Mouse (Mus musculus) right cerebral cortex, postnatal 25 days (tissue): ENCODE results near the gene Mki67.
A peak's percentile ranks its signal among the peaks of the same experiment; 100 is the strongest.

Experiments used
- DNase-seq: peaks from one replicate; pipeline ENCODE4 v3.0.0; 2022

The Mki67 gene

DNA sequence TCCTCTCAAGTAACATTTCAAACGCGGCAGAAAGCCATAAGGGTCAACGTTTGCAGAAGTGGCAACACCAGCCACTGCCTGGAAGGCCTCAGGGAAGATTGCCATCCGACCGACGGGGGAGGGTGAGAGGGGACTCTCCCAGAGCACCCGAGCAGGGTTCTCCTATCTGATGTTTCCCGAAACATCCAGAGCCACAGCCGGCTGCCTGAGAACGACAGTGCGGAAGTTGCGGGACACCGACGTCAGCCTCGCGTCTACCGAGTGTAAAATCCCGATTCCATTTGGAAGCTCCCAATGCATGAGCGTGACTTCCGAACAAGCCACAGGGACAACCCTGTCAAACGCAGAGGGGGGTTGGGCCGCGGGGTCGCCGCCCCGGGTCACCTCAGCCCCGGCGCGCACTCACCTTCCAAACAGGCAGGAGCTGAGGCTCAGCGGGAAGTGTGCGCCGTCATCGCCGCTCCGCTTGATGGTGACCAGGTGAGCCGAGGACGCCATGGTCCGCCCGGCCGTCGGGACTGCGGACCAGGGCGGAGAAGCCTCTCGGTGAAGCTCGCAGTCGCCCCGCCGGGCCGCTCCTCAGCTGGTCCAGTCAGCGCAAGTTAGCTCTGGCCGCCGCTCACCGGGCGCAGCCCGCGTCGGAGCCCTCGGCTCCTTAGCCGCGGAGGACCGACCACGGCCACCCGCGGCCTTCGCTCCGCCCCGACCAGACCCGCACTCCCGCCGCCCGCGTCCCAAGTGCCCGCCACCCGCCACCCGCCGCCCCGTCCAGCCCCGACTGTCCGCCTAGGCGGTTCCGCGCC lies at the start of gene Mki67:
TSS of gene Mki67 (minus strand) at position 720 of the 803 bp plus-strand sequence.
- no peak for DNase-seq

DNA sequence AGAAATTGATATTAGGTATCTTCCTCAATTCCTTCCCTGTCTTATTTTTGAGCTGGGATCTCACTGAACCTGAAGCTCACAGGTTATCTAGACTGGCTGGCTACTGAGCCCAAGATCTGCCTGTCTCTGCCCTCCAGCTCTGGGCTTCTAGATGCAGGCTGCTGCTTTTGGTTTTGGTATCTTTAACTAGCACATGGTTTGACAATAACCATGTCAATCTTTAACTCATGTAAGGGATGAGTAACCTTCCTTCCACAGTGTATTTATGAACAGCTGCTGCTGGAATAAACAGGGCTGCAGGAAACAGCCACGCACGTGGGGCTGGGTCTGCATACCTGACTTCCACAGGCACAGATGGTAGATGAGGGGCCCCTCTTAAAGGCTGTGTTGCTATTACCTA lies 47.1 kb upstream of the Mki67 start:
- no peak for DNase-seq

DNA sequence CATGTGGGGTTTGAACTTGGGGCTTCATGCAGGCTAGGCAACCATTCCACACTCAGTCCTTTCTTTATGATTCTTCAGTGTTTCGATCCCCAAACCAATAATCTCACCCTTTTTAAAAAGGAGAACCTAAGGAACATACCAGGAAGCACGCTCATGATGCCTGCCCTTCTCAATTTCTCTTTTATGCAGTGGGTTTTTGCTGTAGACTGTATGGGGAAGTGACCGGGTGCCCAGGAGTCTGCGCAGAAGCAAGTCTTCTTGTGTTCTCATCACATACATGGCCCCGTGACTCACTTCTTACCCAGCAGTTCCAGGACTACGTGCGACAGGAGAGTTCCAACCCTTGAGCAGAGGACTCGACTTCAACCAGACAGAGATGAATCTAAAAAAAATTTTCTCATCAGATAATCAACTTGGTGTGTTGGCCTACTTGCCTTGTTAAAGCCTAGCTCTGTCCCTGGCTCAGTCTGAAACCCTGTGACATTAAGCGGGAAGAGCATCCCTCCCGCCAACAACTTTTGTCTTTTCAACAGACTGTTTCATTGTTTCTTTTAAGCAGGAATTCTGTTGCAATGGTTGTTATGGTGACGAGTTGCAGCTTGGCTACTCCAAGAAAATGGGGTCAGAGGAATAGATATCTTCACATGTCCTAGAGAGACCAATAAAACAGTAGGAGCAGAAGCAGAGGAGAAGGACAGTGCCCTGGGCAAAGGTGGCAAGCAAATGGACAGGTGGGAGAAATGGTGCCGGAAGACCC lies 42.8 kb upstream of the Mki67 start:
- no peak for DNase-seq

DNA sequence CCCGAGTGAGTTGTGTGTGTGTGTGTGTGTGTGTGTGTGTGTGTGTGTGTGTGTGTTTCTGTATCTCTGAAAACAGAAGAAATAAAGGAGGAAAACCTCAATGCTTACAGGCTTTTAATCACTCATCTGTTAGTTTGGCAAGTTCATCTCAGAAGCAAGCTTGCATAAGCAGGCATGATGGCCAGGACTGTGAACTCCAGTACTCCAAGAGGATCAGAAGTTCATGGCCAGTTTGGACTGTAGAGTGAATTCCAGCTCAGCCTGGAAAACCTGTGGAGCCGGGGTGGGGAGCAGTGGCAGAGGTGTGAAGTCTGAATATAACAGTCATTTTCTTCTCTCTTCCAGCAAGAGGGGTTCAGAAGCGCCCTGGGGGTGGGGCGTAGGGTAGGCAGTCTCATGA lies 42.0 kb upstream of the Mki67 start:
- DNase-seq: no peak

DNA sequence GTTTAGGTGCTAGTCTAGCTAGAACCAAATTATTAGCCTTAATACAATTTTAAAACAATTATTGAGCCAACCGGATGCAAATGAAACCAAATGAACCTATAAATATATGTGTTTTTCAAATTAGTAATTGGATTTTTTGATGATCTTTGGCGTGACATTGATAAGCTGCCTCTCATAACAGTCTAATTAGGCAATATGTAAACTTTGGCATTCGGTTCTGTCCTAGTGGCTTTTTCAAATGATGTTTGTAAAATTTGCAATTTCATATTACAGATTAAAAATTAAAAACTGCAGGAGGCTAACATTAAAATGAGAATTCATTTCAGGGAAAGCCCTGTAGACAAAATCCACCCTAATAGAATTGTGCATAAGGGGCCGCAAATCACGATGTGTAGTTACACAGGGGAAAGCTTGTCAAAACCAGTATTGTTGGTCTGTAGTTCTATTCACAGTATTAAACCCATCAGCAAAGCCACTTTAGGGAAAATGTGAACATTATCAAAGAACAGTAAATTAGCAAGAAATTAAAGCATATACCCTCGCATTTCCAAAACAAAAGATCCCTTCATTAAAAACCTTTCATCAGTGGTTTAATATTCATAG lies 40.9 kb upstream of the Mki67 start:
- no peak for DNase-seq

DNA sequence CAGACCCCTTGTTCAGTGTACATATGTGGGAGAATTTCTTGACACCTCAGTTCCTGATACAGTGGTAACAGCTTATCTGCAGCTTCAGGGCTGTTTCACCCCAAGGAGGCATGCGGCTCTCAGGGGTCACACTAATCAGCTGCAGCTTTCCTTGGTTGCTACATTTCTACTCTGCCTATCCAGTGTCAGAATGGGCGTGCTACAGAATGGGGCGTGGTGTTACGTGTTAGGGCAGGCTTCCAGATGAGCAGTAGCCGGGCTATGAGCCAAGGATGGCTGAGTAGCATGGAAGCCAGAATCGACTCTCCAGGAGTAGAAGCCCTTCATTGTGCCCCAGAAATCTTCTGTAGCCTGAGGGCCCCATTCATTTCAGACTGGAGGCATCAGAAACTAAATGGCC lies 32.8 kb upstream of the Mki67 start:
- no peak for DNase-seq

DNA sequence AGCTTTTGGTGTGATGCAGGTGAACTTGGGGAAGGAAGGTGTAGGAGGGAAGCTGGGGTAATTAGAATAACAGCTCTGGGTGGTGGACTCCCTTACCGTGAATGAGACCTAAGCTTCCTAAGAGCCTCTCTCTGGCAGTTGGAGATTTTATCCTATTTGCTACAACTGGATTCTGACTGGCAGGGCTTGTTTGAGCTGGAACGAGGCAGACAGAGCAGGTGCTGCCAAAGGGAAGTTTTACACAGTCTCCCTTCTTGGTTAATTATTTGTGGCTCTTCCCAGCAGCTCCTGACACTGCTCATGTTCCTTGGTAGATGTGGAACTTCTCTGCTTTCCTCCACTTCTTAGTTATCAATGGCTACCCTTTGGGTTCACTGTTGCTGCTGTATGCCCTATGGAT lies 30.9 kb upstream of the Mki67 start:
- DNase-seq: no peak

DNA sequence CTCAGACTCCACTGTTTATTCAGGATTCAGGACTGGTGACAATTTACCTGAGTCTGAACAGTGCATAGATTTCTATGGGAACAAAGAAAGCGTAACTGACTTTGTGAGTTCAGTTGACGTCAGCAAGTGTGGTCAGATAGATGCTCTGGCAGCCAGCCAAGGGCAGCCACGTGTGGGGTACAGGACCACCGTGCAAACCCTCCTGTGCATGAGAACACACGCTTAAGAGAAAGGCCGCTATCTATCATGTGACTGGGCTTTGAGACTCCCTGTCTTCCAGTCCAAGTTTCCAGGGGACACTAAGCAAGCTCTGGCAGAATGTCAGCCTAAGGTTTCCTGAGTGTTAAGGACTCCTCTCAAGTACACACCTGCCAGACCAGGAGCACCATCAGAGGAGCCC lies 30.4 kb upstream of the Mki67 start:
- DNase-seq: no peak

DNA sequence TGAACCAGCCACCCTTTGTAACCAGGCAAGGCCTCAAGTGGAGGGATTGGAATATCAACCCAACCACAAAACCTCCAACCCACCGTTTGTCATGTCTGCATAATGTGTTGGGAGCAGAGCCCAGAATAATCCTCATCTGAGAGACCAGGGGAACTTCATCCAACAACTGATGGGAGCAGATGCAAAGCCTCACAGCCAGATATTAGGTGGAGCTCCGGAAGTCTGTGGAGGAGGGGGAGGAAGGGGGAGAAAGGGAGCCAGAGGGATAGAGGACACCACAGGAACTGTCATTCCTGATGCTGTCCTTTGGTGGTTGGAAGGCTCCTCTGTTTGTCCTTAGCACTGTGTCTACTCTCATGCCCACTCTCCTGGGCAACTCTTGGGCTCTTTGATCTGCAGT lies 28.9 kb upstream of the Mki67 start:
- DNase-seq: no peak

DNA sequence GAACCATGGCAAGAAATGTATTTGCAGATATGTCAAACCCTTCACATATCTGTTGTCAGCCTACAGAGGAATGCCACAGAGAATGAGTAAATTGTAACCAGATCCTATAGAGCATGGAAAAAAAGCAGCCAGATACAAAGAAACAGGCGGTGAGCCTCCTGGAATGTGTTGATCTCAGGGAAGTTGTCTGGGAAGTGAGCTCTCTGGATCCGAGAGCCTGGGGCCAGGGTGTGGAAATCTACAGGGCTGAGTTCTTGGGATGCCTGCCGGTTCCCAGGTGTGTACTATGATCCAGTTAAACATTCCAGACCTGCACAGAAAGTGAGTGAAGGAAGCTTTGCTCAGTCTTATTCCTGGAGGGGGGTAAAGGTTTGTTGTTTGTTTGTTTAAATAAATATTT lies 24.3 kb upstream of the Mki67 start:
- DNase-seq: no peak

DNA sequence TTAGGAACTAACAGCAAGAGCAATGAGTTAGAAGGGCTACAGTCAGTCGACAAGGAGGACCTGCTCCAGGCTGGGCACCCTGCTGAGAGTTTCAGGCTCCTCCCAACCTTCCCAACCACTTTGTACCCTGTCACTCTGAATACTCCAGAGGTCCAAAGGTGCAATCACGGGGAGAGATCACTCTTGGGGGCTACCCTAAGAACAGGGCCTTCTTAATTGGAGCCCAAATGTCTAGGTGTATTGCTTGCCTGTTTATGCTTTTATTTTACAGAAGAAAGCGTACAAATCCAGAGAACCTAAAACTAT lies 20.4 kb upstream of the Mki67 start:
- no peak for DNase-seq

DNA sequence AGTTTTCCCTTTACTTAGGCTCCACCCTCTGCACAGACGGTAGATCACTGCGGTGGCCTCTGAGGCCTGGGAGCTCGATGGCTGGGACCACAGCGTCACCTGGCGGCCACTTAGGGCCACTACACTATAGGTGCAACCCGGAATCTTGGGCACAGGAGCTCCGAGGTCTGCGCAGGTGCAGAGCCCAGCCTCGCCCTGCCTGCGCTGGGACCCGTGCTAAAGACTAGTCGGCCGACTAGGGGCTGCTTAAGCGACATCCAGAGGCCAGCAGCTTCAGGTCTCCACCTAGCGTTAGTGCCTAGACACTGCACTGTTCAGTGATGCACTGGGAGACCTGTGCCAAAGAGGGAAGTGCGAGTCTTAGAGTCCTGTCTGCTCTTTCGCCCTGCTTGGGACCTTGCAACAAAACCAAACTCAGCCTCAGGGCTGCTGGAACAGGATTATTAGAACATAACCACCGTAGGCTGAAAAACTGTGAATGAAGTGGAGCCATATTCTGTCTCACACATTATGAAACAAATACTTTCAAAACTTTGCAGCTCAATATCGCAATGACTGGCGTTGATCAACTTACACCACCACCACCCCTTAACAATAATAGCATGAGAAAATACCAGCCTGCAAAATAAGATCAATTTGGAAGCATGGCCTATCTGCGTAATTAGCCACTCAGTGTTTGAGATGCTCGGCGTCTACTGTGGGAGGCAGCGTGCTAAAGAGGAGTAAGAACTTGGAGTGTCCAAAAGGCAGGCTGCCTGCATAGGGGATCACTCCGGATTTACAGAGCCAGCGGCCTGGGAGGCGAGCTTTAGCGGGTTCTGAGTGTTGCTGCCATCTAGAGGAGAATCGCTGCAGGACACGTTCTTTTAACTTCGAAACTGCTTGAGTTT lies 19.8 kb upstream of the Mki67 start:
- peak; percentile 79 for DNase-seq

DNA sequence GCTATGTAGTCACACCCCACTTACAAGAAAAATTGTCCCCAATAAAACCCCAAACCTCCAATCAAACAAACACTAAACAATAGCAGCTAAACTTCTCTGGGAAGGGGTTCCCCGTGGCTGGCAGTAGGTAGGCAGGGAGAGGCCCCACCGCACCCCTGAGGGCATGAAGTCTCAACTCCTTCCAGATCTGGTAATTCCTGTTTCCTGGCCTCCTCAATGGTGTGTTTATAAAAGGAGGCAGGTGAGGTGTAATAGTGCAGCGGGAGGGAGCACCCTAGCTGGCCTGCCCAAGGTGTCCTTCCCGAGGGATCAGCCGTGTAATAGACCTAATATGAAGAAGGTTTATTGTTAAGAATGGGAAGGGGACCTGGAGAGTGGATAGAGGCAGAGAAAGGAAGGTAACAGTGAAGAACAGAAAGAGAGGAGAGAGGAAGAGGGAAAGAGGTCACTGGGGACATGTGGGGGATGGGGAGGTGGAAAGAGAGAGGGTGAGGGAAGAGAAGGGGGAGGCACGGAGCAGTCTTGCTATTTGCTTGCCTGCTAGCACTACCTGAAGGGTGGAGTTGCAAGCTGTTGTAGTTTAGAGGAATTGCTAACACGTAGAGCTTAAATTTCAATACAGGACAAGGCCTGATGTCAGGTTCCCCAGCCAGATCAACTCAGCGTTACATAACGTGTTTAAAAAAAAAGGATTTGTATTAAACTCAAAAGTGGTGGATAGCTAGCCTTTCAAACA lies 18.9 kb upstream of the Mki67 start:
- no peak for DNase-seq

DNA sequence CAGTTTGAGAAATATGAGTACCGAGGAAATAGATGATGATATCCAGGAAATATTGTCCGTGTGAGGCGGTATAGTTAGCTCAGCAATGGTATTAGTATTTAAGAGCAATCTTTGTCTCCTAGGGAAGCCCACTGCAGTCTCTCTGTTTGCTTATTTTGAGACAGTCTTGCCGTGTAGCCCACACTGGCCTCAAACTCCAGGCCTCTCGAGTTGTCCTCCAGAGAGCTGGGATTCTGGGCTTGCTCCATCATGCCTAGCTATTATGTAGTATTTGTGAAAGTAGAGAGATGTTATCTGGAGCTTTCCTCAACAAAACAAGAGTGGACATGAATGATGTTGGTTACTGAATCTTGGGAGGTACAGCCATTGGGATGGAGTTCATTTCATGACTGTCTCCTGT lies 18.2 kb upstream of the Mki67 start:
- no peak for DNase-seq

DNA sequence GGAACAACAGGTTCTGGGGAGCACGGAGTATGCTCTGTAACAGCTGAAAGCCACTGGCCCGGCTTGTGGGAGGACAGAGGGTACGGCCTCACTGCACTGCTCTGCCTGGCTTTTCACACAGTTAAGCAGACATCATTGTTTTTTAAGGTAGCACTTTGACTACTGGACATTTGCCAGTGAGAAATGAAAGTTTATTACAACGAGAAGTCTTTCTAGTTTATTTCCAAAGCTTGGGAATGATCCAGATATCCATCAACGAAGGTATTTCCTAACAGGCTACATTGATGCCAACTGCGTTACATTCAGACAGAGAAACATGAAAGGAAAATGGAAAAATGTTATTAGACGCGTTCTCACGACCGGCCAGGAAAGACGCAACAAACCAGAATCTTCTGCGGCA lies 11.9 kb upstream of the Mki67 start:
- DNase-seq: no peak

DNA sequence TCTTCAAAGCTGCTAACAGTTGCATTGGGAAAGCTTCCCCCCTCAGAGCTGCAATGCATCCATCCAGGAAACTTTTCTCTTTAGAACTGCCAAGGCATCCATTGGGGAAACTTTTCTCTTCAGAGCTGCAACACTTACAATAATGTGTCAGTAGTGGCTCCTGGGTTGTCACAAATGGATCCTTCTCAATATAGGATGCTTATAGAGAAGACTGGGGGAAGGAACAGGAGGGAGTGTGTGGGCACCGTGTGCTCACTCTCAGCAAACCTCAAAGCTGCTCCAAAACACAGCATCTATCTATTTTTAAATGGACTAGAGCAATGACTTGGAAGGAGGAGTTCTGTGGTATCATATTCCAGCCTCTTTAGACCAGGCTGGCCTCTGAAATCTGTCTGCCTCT lies 10.5 kb upstream of the Mki67 start:
- DNase-seq: no peak

DNA sequence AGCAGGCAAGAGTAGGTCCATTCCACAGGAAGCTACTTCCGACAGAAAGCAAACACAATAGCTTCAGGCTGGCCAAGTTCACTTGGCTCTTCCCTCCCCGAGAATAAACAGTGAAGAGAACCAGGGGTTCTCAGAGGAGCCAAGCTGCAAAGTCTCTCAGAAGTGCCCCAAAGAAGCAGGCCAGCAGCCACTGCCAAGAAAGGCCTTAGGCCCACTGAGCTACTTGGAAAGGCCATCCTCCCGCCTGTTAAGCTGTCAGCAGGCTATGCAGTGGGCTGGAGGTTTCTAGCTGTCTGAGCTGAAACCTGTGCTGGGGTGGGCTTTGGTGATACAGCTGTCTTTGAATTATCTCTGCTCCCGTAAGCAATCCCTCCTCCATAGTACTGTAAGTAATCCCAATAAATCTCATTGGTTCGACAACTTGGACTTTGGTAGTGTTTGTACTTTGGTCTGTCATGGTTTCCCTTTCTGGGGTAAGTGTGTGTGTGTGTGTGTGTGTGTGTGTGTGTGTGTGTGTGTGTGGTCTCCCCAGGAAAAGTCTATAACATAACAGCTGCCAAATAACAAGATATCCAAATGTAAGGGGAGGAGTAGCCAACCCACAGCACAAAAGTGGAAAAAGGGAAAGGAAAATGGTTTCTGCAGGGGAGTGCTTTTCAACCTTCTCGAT lies 7.6 kb upstream of the Mki67 start:
- DNase-seq: no peak

DNA sequence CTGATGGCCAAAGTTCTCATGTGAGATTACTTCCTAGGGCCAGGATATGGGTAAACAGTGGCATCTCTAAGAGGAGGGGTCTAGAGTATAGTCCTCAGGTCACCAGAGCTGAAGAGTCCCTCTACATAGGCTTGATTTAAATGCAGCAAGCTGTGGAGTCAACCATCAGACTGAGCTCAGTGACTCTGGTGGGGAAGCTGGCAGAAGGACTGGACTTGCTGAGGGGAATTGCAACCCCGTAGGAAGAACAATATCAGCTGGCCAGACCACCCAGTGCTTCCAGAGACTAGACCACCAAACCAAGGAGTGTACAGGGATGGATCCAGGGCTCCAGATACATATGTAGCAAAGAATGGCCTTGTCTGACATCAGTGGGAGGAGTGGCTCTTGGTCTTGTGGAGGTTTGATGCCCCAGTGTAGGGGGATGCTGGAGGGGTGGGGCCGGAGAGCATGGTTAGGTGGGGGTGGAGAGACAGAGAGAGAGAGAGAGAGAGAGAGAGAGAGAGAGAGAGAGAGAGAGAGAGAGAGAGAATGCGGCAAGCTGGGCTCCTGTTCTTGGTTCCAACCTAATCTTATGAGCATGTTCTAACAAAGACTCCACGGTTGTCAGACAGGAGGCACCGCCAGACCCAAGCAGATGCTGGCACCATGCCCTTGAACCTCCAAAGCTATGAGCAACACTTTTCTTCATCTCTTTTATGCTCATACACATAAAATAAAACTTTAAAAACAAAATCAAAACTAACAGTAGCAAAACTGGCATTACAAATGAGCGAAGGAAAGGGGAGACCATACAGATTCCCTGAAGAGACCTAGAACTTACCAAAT lies 6.1 kb upstream of the Mki67 start:
- DNase-seq: no peak

DNA sequence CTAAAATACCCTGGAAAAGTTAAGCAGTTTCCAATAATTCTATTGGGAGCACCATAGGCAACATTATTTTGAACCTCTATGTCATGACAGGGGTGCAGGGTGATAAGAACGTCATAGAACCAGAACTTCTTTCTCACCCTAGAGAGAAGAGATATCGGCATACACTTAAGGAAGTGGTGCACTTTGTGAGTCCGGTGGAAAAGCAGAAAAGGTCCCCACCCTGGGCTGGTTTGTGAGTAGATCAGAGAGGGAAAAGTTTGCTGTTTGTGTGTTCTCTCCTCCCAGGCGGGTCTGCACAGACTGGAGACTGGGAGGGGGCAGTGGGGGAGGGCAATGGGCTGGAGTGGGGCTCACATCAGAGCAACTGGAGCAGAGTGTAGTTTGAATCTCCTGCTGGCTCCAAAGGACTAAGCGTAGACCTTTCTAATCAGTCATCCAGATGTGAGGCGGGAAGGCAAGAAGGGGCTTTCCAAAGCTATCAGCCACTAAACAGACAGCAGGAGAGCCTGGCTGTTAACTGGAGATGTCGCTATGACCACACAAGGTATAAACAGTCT lies 5.4 kb upstream of the Mki67 start:
- no peak for DNase-seq

DNA sequence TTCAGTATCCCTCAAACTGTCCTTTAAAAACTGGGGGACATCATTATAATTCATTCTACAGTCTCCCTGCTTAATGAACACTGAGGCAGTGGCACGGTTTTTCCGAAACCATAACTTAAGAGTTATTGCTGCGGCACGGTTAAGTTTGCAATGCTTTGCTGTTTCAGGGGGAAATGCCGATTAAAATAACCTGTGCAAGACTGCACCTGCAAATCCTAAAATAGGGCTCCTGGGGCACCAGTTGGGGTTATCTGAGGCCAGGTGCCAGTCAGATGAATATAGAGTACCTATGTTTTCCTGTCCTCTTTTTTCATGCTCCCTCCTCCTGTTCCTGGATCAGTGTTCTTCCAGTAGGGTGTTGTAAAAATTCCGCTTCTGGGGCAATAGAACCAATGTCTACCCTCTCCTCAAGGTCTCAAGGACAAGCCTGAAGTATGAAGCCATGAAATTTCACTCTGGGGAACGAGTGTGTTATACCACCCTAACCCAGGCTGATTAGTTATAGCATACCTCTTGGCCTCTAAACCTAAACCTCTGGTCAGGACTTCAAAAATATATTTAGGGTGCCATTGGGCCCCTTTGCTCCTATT lies 902 bp upstream of the Mki67 start:
- DNase-seq: no peak
